Mouse (Mus musculus): ENCODE data around the gene Tesk1. TPM values are rescaled to one million over a fixed set of nuclear protein-coding genes. Genes with fewer than 3 reads are reported as not detected.
"Not testable (repeated sequence)": the region's sequence is repeated elsewhere in the genome, so short reads cannot be mapped to it uniquely, and the experiment has no call there.

Gene Tesk1
- polyA plus RNA-seq, 1 experiment from 2014 or later = 8.0 TPM

DNA sequence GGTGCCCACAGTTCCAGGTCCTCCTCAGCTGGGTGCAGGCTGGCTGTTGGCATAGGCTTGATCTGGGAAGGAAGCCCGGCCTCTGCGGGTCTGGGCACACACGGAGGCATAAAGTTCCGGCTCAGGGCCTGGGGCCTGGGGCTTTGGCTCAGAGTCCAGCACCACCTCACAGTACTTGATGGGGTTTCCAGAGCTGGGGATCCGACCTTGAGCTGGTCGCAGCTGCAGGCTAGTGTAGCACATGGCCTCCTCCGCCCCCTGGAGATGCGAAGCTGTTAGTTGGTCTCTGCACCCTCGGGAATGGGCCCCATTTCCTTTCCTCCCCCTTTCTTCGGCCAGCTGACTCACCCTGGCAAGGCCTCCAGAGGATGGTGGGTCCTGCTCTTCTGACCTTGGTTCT is 40.9 kb downstream of the Tesk1 start:
- ATAC-seq (no peak), DNase-seq (ENCODE audit: low spot score) (no peak)
- no peak overlapping the region for H3K4me2 ChIP-seq (replicated peaks; ENCODE audit: low read depth, low read length)
- no peak overlapping the region for H3K27ac ChIP-seq (ENCODE audit: low read length)
- no peak overlapping the region for H3K4me3 ChIP-seq (ENCODE audit: low read depth, low read length)
- peaks cover 3% of the 10 kb centered on the region; the same call in 1 of the 2 replicates for H3K4me1 ChIP-seq (ENCODE audit: insufficient read depth, low read depth, low read length)
- no peaks in the 10 kb centered on the region for H3K27me3 ChIP-seq (replicated peaks; ENCODE audit: insufficient read depth, low read length)
- no peak overlapping the region for H3K9ac ChIP-seq (replicated peaks; ENCODE audit: low read depth)
- H3K36me3 ChIP-seq (ENCODE audit: insufficient read depth, low read length) = no peaks in the 10 kb centered on the region
- 57% methylated on average over 10 of the region's 10 CpGs for WGBS
- H3K9me3 ChIP-seq (ENCODE audit: low read length) = no peaks in the 10 kb centered on the region
- TF ChIP-seq CTCF (IDR thresholded peaks at IDR 0.05) = no peak
- no peak for TF ChIP-seq EP300 (IDR thresholded peaks at IDR 0.05)

DNA sequence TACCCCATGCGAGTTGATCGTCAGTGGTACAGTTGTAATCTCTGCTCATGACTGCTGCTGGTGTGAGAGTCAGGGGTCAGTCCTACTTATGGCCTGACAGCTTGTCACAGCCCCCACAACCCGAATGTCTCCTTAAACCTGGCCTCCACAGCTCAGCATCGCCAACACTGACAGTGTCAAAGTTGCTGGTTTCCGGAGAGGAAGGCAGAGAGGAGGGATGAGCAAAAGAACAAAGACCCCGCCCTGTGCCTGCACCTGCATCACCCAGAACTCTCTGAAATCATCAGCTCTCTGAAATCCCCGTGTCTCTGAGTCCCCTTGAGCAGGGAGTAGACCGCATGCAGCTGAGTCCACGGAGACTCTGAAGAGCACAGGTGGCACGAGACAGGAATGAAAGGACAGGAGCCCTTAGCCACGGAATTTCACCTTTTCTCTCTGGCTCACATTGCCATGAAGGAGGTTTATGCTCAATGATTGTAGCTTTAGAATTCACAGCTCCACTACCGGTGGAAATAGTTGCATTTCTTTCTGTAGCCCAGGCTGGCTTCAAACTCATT is 41.9 kb downstream of the Tesk1 start, which contains the start of gene Sit1:
Gene Sit1 (minus strand): TSS at position 200 of the 557 bp plus-strand sequence.
- DNase-seq (ENCODE audit: low spot score) = no peak
- H3K4me2 ChIP-seq (replicated peaks; ENCODE audit: low read depth, low read length) = no peak within 1 kb of the TSS
- WGBS = 48% methylated on average over 12 of the region's 12 CpGs

DNA sequence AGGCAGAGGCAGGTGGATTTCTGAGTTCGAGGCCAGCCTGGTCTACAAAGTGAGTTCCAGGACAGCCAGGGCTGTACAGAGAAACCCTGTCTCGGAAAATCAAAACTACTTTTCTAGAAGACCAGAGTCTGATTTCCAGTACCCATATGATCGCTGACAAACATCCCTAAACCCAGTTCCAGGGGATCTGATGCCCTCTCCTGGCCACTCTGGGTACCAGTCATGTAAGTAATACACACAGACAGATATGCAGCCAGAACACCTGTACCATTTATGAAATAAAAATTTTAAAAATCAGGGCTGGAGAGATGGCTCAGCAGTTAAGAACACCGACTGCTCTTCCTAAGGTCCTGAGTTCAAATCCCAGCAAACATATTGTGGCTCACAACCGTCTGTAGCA is 43.9 kb downstream of the Tesk1 start:
- H3K27ac ChIP-seq (ENCODE audit: low read length); H3K4me2 ChIP-seq (replicated peaks; ENCODE audit: low read depth, low read length); ATAC-seq; DNase-seq (ENCODE audit: low spot score); H3K36me3 ChIP-seq (ENCODE audit: insufficient read depth, low read length); H3K4me3 ChIP-seq (ENCODE audit: low read depth, low read length); H3K9ac ChIP-seq (replicated peaks; ENCODE audit: low read depth); H3K9me3 ChIP-seq (ENCODE audit: low read length); H3K27me3 ChIP-seq (replicated peaks; ENCODE audit: insufficient read depth, low read length); H3K4me1 ChIP-seq (ENCODE audit: insufficient read depth, low read depth, low read length): not testable (repeated sequence)
- WGBS = 85% methylated on average over 5 of the region's 5 CpGs

More for the DNA sequence above, 41.9 kb downstream of the Tesk1 start, which contains the start of gene Sit1:
- H3K4me3 ChIP-seq (ENCODE audit: low read depth, low read length) = no peak within 1 kb of the TSS
- no peak within 1 kb of the TSS for H3K9ac ChIP-seq (replicated peaks; ENCODE audit: low read depth)
- no peaks in the 10 kb centered on the region for H3K27me3 ChIP-seq (replicated peaks; ENCODE audit: insufficient read depth, low read length)
- H3K4me1 ChIP-seq (ENCODE audit: insufficient read depth, low read depth, low read length) = no peaks in the 10 kb centered on the region; the same call in 1 of the 2 replicates
- H3K36me3 ChIP-seq (ENCODE audit: insufficient read depth, low read length) = no peaks in the 10 kb centered on the region
- no peaks in the 10 kb centered on the region for H3K9me3 ChIP-seq (ENCODE audit: low read length)
- TF ChIP-seq CTCF (IDR thresholded peaks at IDR 0.05) = no peak
- no peak for TF ChIP-seq EP300 (IDR thresholded peaks at IDR 0.05)
- ATAC-seq = no peak
- H3K27ac ChIP-seq (ENCODE audit: low read length) = no peak within 1 kb of the TSS

DNA sequence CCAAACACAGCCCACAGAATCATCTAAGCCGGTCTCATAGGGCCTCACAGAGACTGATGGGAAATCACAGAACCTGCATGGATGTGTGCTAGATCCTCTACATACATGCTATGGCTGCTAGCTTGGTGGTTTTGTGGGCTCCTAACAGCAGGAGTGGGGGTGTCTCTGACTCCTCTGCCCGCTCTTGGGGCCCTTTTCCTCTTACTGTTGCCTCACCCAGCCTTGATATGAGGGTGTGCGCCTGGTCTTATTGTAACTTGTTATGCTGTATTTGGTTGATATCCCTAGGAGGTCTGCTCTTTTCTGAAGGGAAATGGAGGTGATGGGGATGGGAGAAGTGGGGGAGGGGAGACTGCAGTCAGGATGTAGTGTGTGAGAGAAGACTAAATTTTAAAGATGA is 47.9 kb downstream of the Tesk1 start:
- no peak for TF ChIP-seq CTCF (IDR thresholded peaks at IDR 0.05)
- no peak for TF ChIP-seq EP300 (IDR thresholded peaks at IDR 0.05)
- Histone ChIP-seq H3K27ac (ENCODE audit: low read length) (no peak overlapping the region), H3K9ac (replicated peaks; ENCODE audit: low read depth) (no peak overlapping the region), H3K36me3 (ENCODE audit: insufficient read depth, low read length) (no peaks in the 10 kb centered on the region), H3K27me3 (replicated peaks; ENCODE audit: insufficient read depth, low read length) (no peaks in the 10 kb centered on the region), H3K4me3 (ENCODE audit: low read depth, low read length) (no peak overlapping the region), H3K4me1 (ENCODE audit: insufficient read depth, low read depth, low read length) (no peaks in the 10 kb centered on the region), H3K4me2 (replicated peaks; ENCODE audit: low read depth, low read length) (no peak overlapping the region), H3K9me3 (ENCODE audit: low read length) (no peaks in the 10 kb centered on the region)
- no peak for ATAC-seq
- 95% methylated on average over 3 of the region's 3 CpGs for WGBS
- no peak for DNase-seq (ENCODE audit: low spot score)

DNA sequence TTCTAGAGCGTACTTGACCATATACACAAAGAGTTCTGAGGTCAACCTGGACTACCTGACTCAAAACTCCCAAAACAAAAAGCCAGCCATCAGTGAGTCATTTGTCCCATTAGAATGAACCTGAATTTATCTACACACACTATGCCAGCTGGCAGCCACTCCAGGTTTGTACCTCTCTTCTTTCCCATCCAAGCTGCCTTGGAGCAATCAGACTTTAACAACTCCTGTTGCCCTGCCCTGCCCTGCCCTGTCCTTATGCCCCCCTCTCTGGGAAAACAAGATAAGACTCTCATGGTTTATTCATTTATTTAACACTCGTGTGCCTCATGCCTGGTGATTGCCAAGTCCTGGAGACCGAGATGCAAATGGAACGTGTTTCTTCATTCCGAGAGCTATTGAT is 49.1 kb downstream of the Tesk1 start:
- Histone ChIP-seq H3K4me2 (replicated peaks; ENCODE audit: low read depth, low read length) (no peak overlapping the region), H3K9me3 (ENCODE audit: low read length) (no peaks in the 10 kb centered on the region), H3K9ac (replicated peaks; ENCODE audit: low read depth) (no peak overlapping the region), H3K27me3 (replicated peaks; ENCODE audit: insufficient read depth, low read length) (no peaks in the 10 kb centered on the region), H3K36me3 (ENCODE audit: insufficient read depth, low read length) (no peaks in the 10 kb centered on the region), H3K4me3 (ENCODE audit: low read depth, low read length) (no peak overlapping the region), H3K4me1 (ENCODE audit: insufficient read depth, low read depth, low read length) (no peaks in the 10 kb centered on the region), H3K27ac (ENCODE audit: low read length) (0 out of 2 replicates have a peak overlapping the region, but pooled peaks have one; percentile 32)
- DNase-seq (ENCODE audit: low spot score) (peak; percentile 88), ATAC-seq (peak; percentile 38)
- 41% methylated on average over 5 of the region's 5 CpGs for WGBS
- TF ChIP-seq CTCF (IDR thresholded peaks at IDR 0.05) (no peak), EP300 (IDR thresholded peaks at IDR 0.05) (peak; percentile 80)

DNA sequence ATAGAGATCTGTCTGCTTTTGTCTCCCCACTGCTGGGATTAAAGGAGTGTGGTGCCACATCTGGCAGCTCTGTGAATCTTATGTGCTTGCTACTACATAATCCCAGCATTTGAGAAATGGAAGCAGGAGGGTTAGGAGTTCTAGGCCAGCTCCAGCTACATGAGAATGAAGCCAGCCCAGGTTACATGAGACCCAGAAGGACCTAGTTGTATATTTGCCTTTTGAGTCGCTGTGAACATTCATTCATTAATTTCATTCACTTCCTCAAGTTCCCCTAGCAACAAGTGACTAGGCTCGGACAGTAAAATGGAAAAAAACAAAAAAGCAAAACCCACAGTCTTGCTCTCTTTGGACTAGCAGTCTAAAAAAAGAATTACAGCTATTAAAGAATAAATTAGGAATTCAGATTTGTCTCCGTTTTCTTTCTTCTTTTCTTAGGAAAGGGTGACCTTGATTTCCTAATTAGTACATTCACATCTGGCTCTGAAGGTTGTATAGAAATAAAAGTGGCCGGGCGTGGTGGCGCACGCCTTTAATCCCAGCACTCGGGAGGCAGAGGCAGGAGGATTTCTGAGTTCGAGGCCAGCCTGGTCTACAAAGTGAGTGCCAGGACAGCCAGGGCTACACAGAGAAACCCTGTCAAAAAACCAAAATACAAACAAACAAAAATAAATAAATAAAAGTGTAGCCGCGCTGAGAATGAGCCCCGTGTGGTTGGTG is 50.5 kb downstream of the Tesk1 start:
- peak overlapping the region; percentile 70 for H3K27ac ChIP-seq (ENCODE audit: low read length)
- peak; percentile 68 for DNase-seq (ENCODE audit: low spot score)
- H3K27me3 ChIP-seq (replicated peaks; ENCODE audit: insufficient read depth, low read length) = no peaks in the 10 kb centered on the region
- H3K4me2 ChIP-seq (replicated peaks; ENCODE audit: low read depth, low read length) = peak overlapping the region; percentile 50
- TF ChIP-seq EP300 (IDR thresholded peaks at IDR 0.05) (no peak), CTCF (IDR thresholded peaks at IDR 0.05) (no peak)
- peak overlapping the region; percentile 66; the same call in 1 of the 2 replicates for H3K9ac ChIP-seq (replicated peaks; ENCODE audit: low read depth)
- H3K4me1 ChIP-seq (ENCODE audit: insufficient read depth, low read depth, low read length) = no peaks in the 10 kb centered on the region
- 40% methylated on average over 12 of the region's 12 CpGs for WGBS
- peak overlapping the region; percentile 78 for H3K4me3 ChIP-seq (ENCODE audit: low read depth, low read length)
- no peaks in the 10 kb centered on the region for H3K9me3 ChIP-seq (ENCODE audit: low read length)
- no peaks in the 10 kb centered on the region for H3K36me3 ChIP-seq (ENCODE audit: insufficient read depth, low read length)
- no peak for ATAC-seq

All from lung, postnatal 0 days (tissue).